In genomic region chrX:102476784-102477183, GRCm38 (mm10) we compare ENCODE assay signal across 8 mouse cellular contexts. TPM values are rescaled to one million over a fixed set of nuclear protein-coding genes. Genes with fewer than 3 reads are reported as not detected.
A peak's percentile ranks its signal among the peaks of the same experiment; 100 is the strongest.
DNase-seq lines count a peak whose midpoint lies in the region; ATAC-seq and TF ChIP-seq lines count a peak whose summit lies in the region.

No protein-coding gene starts in this region.

- peak; percentile 62; the same call in 1 of the 2 replicates for ATAC-seq in midbrain, embryonic 16.5 days

- no peak overlapping the region for H3K4me3 ChIP-seq in left cerebral cortex, adult 2 months
- H3K4me3 ChIP-seq in midbrain, embryonic 16.5 days (ENCODE audit: low read depth, low read length), result no peak overlapping the region

- no peaks in the 10 kb centered on the region for H3K36me3 ChIP-seq in midbrain, embryonic 16.5 days (ENCODE audit: control insufficient read depth, insufficient read depth, low read length)

- WGBS in midbrain, embryonic 16.5 days, result 34% methylated on average over 3 of the region's 3 CpGs

- H3K9me3 ChIP-seq in midbrain, embryonic 16.5 days (replicated peaks; ENCODE audit: control insufficient read depth, low read length, poor library complexity, severe bottlenecking), result no peaks in the 10 kb centered on the region

- intact Hi-C loops in heart, postnatal 25 days (cut with DNase I), result loop anchor here (10.0 kb wide), 1 partner anchor 232 kb away; no protein-coding TSS in a partner anchor
- intact Hi-C loops in left cerebral cortex, adult 2 months (cut with DNase I), result loop anchor here (2.0 to 10.0 kb wide), 7 partner anchors 124 to 522 kb away; partner anchors contain the start of gene Rps4x

- H3K27me3 ChIP-seq in midbrain, embryonic 16.5 days (ENCODE audit: control insufficient read depth, insufficient read depth, low read depth, low read length), result no peaks in the 10 kb centered on the region

- peak; percentile 83 for TF ChIP-seq CTCF in left cerebral cortex, adult 2 months (IDR thresholded peaks at IDR 0.05)

- no peak overlapping the region for H3K4me2 ChIP-seq in midbrain, embryonic 16.5 days (ENCODE audit: low read length)

- H3K4me1 ChIP-seq in midbrain, embryonic 16.5 days (ENCODE audit: control insufficient read depth, insufficient read depth, low read length), result no peaks in the 10 kb centered on the region

- peak; percentile 3 to 41 for DNase-seq in heart, adult 9 months (ENCODE audit: low spot score in 2 of 2)
- DNase-seq in heart, postnatal 25 days (ENCODE audit: low spot score), result no peak
- peak; percentile 30 for DNase-seq in R1 (ENCODE audit: low read depth, low spot score)
- DNase-seq in cerebellum, postnatal 4 days (ENCODE audit: low spot score in 2 of 2), result peak; percentile 42 to 79
- DNase-seq in gastrocnemius, postnatal 4 days (ENCODE audit: low spot score in 2 of 2), result peak; percentile 27 to 58
- peak; percentile 58 to 76 for DNase-seq in left cerebral cortex, adult 2 months (ENCODE audit: extremely low spot score in 1 of 2, low spot score in 2 of 2)
- peak; percentile 80 for DNase-seq in testis, postnatal 10 days (ENCODE audit: low spot score)

- H3K9ac ChIP-seq in midbrain, embryonic 16.5 days (ENCODE audit: low read depth, low read length), result no peak overlapping the region

- no peak overlapping the region for H3K27ac ChIP-seq in left cerebral cortex, adult 2 months
- no peak overlapping the region for H3K27ac ChIP-seq in midbrain, embryonic 16.5 days (ENCODE audit: low read length)

RNA-seq across cellular contexts. Expression of gene Hdac8, which starts 28.4 kb away (rescaled TPM):
- total RNA-seq in heart, postnatal 25 days (2021), result 1 to 10 TPM; 3.2 to 3.9 TPM
- total RNA-seq in gastrocnemius, postnatal 4 days (2021), result 1 to 10 TPM; 4.7 to 6.6 TPM
- 10 to 100 TPM; 16.0 to 16.9 TPM for total RNA-seq in left cerebral cortex, adult 2 months (2021)
- 8.3 and 8.5 TPM in 2 replicates for polyA plus RNA-seq in midbrain, embryonic 16.5 days (2015; fragmentation: Nextera tagmentation; extraction: Ambion mirVana)
